Mouse (Mus musculus): Measurements from ENCODE around the gene Prelid3b.

Gene Prelid3b

DNA sequence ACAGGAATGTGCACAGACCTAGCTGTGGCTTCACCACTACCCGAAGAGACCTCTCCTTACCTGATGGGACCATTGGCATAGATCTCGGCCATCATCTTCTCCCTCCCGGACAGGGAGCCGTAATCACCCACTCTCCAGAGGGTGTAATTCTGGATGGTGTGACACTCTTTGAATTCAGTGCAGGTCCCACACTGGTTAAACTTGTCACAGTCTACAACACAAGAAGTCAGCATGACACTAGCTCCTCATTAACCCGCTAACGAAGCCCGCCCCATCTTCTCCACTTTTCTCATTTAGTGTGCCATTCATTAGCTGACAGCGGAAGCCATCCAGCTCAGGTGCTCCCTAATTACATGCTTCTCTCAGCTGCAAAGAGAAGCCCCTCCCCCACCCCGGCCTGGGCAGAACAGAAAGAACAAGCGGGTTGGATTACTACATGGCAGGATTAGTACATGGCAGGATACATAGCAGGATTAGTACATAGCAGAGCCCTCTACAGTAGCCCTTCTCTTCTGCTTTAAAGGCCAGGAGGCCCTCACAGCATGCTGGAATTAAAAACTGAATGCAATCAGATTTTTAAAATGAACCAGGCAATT is 43.8 kb downstream of the Prelid3b start:
- no peak for DNase-seq (ENCODE audit: extremely low spot score, low read depth, low spot score)

DNA sequence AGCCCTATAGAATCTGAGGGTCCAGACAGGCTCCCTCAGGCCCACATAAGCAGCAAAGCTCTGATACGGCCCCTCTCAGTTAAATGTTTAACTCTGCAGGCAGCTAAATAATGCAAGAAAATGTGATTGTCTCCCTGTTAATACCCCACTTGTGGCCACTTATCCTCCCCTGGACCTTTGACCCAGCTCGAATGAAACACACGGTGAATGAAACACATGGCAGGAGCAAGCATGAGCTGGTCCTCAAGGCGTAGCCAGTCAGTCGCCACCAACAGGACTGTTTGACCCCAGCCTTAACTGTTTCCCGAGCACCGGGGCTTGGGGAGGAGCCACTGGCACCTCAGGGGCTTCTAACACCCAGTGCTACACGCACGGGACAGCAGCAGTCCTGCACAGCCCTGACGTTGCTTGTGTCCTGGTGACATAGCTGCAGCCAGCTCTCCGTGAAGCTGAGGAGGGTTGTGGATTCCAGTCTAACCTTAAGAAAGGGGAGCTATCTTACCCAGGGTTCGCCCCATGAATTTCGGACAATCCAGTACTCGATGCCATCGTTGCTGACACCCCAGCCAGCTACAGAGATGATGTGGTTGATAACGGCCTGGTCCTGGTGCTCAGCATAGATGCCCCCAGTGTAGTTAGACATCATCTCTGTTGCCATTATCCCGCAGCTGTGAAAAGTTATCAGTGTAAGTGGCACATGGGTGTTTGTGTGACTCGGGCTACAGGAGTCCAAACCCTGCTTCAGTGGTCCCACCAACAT is 44.6 kb downstream of the Prelid3b start:
- DNase-seq (ENCODE audit: extremely low spot score, low read depth, low spot score) = no peak

- no peak for DNase-seq (ENCODE audit: extremely low spot score, low read depth, low spot score)
Observed at GRCm38 (mm10) chr2:174426856-174427255, 46.0 kb downstream of the Prelid3b start.

DNA sequence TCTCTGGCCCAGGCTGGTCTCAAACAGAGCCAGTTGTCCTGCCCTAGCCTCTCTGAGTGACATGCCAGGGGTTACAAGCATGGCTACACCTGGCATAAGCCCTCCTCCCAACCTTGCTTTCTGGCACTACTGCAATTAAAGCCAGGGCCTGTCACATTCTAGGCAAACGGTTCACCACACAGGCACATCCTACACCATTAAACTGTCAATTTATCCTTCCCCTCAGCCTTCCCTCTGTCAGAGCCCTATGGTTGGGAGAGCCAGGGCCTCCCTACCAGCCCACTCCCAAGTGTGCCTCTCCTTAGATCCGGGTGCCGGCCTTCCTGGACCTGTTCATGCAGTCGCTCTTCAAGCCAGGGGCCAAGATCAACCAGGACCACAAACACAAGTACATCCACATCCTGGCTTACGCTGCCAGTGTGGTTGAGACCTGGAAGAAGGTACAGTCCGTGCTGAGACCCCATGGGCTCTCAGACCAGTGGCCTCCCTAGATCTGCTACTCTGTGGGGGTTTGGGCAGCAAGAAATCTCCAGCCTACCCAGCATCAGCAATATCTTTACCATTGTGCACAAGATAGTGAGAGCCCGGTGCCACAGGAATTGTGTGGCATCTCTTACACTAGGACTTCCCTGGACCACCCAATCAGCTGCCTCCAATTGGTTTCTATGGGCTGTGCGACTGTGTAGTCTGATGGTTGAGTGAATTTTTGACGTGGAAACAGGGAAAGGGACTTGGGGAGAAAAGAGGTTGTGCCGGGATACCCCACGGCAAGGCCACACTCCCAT is 48.4 kb downstream of the Prelid3b start:
- DNase-seq (ENCODE audit: extremely low spot score, low read depth, low spot score) = no peak

DNA sequence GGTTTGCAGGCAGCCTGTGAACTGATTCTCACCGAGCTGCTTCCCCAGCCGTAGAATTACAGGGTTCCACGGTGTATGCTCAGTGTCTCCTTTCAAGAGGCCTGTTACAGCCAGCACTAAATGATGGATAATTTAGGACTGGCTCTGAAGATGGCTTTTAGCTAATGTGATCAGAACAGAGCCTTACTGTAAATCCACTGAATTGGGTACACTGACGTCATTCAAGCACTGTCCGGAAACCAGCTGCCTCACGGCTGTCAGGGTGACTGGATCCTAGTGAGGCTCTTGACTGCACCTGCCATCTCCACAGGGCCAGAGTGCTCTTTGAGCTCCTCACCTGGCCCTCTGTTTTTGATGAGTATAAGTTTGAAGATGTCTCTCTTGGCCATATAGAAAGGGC is 51.8 kb downstream of the Prelid3b start:
- DNase-seq (ENCODE audit: extremely low spot score, low read depth, low spot score) = no peak

DNA sequence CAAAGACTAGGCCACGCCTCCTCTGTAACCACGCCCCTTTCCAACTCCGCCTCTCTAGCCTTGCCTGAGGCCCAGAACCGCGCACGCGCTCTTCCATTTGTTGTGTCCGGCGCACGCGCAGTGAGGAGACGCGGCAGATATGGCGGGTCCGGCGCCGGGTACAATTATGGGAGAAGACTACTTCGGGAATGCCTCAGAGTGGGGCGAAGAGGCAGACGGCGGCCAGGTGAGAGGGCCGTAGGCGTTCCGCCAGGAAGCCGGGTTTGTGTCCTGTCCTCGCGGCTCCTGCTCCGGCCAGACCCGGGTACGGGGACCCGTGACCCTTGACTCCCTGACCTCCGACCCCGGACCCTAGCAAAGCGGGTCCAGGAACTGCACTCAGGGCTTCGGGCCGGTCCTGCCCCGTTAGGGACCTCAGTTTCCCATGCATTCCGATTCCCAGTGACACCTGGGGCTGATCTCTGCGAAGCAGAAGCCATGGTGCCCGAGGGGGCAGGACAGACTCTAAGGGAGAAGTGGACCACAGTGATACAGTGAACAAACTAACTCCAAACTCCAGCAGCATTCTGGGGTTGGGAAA is 57.1 kb downstream of the Prelid3b start, which contains the start of gene Nelfcd:
Gene Nelfcd, plus strand, starts transcription at position 74 of the 580 bp plus-strand sequence.
- DNase-seq (ENCODE audit: extremely low spot score, low read depth, low spot score) = peak; percentile 85

Measured in hindlimb bud, embryonic 11.5 days (tissue).